Mouse (Mus musculus) kidney, postnatal 0 days (tissue): ENCODE results near the gene Crtac1. TPM values are rescaled to one million over a fixed set of nuclear protein-coding genes. Genes with fewer than 3 reads are reported as not detected.
A peak's percentile ranks its signal among the peaks of the same experiment; 100 is the strongest.

Source experiments
- ATAC-seq: fragments of 200-750 bp; cut with Nextera tagmentation; replicated peaks from 2 replicates; pipeline ENCODE4 v1.8.0; 2017; ENCODE audit warnings: low read depth, moderate number of reproducible peaks, moderate TSS enrichment, moderate library complexity; ENCODE audit not compliant: low FRiP score
- DNase-seq: peaks from one replicate; pipeline ENCODE4 v3.0.0-alpha.2; 2016; ENCODE audit warnings: low spot score
- H3K27ac ChIP-seq: fragments of 300-500 bp; sonication (generic); 2 replicates; pipeline ENCODE4 v1.5.1; 2014; ENCODE audit warnings: mild to moderate bottlenecking
- H3K27me3 ChIP-seq: fragments of 300-500 bp; sonication (generic); 2 replicates; pipeline ENCODE4 v1.6.1; 2014; ENCODE audit warnings: low read length, mixed read lengths; ENCODE audit not compliant: insufficient read depth
- H3K36me3 ChIP-seq: fragments of 300-500 bp; sonication (generic); 2 replicates; pipeline ENCODE4 v1.6.1; 2014; ENCODE audit warnings: low read length, mixed read lengths; ENCODE audit not compliant: insufficient read depth
- H3K4me1 ChIP-seq: fragments of 300-500 bp; sonication (generic); replicated peaks from 2 replicates; pipeline ENCODE4 v1.6.1; 2014; ENCODE audit warnings: antibody characterized with exemption, low read length, mixed read lengths; ENCODE audit not compliant: insufficient read depth
- H3K4me2 ChIP-seq: fragments of 300-500 bp; sonication (generic); 2 replicates; pipeline ENCODE4 v1.6.1; 2014; ENCODE audit warnings: mild to moderate bottlenecking, low read length, moderate library complexity, mixed read lengths
- H3K4me3 ChIP-seq: fragments of 300-500 bp; sonication (generic); replicated peaks from 2 replicates; pipeline ENCODE4 v1.5.1; 2014; ENCODE audit warnings: low read depth, low read length
- H3K9ac ChIP-seq: fragments of 300-500 bp; sonication (generic); 2 replicates; pipeline ENCODE4 v1.6.1; 2014; ENCODE audit warnings: low read depth, low read length
- H3K9me3 ChIP-seq: fragments of 300-500 bp; sonication (generic); replicated peaks from 2 replicates; pipeline ENCODE4 v1.6.1; 2016; ENCODE audit warnings: low read length, inconsistent platforms, mixed read lengths
- CTCF ChIP-seq: IDR thresholded peaks from 2 replicates; pipeline ENCODE4 v1.5.1; 2016; ENCODE audit warnings: antibody characterized with exemption, low read depth, mild to moderate bottlenecking, moderate library complexity
- WGBS: fragments of 180-500 bp; shearing (Covaris S2); extraction: QIAGEN DNeasy Blood & Tissue Kit; methylation state at CpG from one replicate; pipeline ENCODE4 v1.1.7; 2014; 5-methylcytosine and 5-hydroxymethylcytosine counted together
- polyA plus RNA-seq: library from polyadenylated mRNA; unstranded; fragments of >200 nt; fragmentation: Nextera tagmentation; extraction: Ambion mirVana; gene quantifications from 2 replicates; pipeline ENCODE4 v1.2.1, GENCODE M21; 2015

Crtac1 gene
- polyA plus RNA-seq, 1 experiment from 2014 or later: 2.6 TPM

DNA sequence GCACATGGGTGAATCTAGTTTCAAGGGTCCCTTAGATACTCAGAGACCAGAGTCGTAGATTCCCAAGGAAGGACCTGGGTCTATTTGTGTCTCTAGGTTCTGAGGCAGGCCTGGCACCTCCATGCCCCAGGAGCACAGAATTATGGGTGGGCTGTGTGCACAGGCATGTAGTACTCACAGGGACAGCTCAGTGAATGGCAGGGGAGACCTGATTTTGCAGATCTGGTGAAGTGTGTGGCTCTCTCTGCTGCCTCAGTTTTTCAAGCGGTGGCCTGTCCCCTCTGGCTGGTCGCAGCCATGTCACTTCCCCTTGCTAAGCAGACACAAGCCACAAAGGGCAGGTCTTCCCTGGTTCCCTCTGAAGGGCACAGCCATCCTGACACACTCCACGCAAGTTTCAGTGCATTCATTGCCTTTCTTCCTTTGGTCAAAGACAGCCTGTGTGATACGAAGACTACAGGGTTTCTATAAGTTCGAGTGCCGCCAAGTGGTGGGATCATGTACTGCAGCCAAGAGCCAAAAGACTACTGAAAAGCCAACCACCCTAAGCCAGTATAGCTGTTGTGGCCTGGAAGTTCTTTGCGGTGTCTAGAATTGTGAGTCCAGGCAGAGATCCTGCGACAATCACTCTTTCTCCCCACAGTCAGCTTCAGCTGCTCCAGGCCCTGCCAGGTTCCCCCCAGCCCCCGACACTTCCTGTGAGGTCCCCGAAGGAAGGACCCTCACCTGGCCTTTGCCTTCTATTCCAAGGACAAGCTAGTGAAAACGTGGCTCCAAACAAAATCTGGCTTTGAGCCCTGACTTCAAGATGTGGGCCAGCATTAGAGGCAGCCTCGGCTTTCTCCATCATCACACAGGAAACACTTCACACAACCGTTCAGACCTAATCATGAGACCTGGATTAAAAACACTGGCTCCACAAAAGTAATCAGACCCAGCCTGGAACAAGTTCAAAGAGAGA, 159.3 kb downstream of the Crtac1 start:
- Histone ChIP-seq H3K27me3 (no peaks in the 10 kb centered on the region), H3K4me1 (no peaks in the 10 kb centered on the region), H3K9me3 (no peaks in the 10 kb centered on the region), H3K4me3 (no peak overlapping the region), H3K4me2 (no peak overlapping the region), H3K27ac (no peak overlapping the region), H3K9ac (no peak overlapping the region), H3K36me3 (no peaks in the 10 kb centered on the region)
- DNase-seq: peak; percentile 77
- peak; percentile 91 for TF ChIP-seq CTCF
- 39% methylated on average over 14 of the region's 14 CpGs for WGBS
- ATAC-seq: no peak

DNA sequence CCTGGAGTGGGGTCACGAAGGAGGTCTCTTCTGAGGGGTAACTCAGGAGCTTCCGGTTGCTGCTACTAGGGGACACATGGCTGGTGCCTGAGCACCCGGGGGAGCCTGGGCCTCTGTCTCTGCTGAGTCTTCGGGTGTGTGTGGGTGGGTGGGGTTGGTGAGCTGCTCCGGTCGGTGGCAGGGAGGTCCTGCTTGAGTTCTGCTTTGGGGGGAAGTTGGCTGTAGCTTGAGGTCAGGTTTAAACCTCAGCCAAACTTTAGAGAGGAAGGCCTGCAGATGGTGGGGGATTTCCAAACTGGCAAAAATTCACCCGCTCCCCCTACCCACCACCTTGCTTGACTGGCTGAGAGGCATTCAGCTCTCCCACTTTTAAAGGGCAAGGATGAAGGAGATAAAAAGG, 160.4 kb downstream of the Crtac1 start:
- no peak overlapping the region for H3K4me2 ChIP-seq
- TF ChIP-seq CTCF: no peak
- H3K36me3 ChIP-seq: no peaks in the 10 kb centered on the region
- WGBS: 69% methylated on average over 7 of the region's 7 CpGs
- no peak overlapping the region for H3K9ac ChIP-seq
- ATAC-seq (no peak), DNase-seq (no peak)
- H3K27ac ChIP-seq: no peak overlapping the region
- no peaks in the 10 kb centered on the region for H3K4me1 ChIP-seq
- H3K9me3 ChIP-seq: no peaks in the 10 kb centered on the region
- no peaks in the 10 kb centered on the region for H3K27me3 ChIP-seq
- H3K4me3 ChIP-seq: no peak overlapping the region

DNA sequence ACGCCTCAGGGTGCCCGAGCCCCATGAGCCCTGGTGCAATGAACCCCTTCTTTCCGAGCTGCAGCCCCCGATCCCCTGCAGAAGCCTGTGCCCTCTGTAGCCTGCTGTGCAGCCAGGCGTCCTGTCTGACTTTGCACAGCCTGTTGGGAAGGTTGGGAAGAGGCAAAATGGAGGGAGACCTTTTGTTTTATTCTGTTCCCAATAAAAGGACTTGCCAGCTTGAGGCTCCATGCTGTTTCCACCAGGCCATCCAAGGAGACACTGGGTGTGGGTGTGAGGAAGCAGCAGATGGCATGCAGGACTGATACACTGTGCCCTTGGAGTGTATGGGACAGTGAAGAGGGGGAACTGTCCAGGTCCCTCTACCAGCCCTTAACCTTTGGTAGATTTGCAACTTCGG, 161.5 kb downstream of the Crtac1 start:
- Histone ChIP-seq H3K36me3 (no peaks in the 10 kb centered on the region), H3K9ac (no peak overlapping the region), H3K27ac (no peak overlapping the region), H3K9me3 (no peaks in the 10 kb centered on the region), H3K4me1 (no peaks in the 10 kb centered on the region), H3K4me3 (no peak overlapping the region), H3K27me3 (no peaks in the 10 kb centered on the region), H3K4me2 (no peak overlapping the region)
- WGBS: 44% methylated on average over 6 of the region's 6 CpGs
- ATAC-seq: no peak
- TF ChIP-seq CTCF: no peak
- DNase-seq: no peak

DNA sequence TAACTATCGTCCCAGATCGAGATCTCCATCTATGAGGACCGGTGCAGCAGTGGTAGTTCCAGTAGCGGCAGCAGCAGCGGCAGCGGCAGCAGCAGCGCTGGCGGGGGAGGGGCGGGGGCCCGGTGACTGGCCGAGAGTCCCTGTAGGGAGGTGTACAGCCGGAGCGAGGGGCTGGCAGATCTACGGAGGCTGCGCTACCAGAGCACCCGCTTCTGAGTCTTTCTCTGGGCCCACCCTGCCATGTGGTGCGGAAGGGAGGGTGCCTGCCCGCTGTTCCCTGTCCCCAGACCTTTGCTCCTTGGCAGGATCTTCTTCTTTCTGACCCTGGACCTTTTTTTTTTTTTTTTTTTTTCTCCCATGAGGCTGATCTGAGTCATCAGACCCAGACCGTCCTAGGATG, 163.2 kb downstream of the Crtac1 start:
- no peaks in the 10 kb centered on the region for H3K36me3 ChIP-seq
- peak overlapping the region; percentile 39 for H3K4me2 ChIP-seq
- H3K27ac ChIP-seq: no peak overlapping the region
- H3K4me3 ChIP-seq: no peak overlapping the region
- 2% methylated on average over 19 of the region's 19 CpGs for whole genome bisulfite sequencing
- ATAC-seq (no peak), DNase-seq (peak; percentile 4)
- H3K9ac ChIP-seq: no peak overlapping the region
- H3K9me3 ChIP-seq: no peaks in the 10 kb centered on the region
- H3K4me1 ChIP-seq: no peaks in the 10 kb centered on the region
- TF ChIP-seq CTCF: no peak
- H3K27me3 ChIP-seq: no peaks in the 10 kb centered on the region

DNA sequence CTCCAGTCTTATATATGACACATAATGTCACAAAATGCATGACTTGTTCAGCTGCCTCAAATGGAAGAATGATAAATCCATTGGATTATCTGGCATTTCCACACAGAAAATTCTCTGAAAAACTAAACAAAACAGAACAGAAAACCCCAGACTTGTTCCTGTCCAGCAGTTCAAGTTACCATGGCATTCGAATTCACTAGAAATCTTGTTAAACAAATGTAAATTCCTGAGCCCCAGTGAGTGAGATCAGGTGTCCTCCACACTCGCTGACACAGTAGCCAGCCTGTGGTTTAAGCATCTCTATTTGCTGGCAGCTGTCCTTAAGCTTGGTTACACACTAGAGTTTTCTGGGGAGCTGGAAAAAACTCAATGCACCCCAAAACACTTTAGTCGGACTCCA, 168.1 kb downstream of the Crtac1 start:
- Histone ChIP-seq H3K9ac (no peak overlapping the region), H3K4me2 (no peak overlapping the region), H3K27ac (no peak overlapping the region), H3K36me3 (no peaks in the 10 kb centered on the region), H3K4me1 (no peaks in the 10 kb centered on the region), H3K27me3 (no peaks in the 10 kb centered on the region), H3K4me3 (no peak overlapping the region), H3K9me3 (no peaks in the 10 kb centered on the region)
- DNase-seq: peak; percentile 39
- WGBS: 39% methylated on average over 3 of the region's 3 CpGs
- no peak for ATAC-seq
- TF ChIP-seq CTCF: no peak

DNA sequence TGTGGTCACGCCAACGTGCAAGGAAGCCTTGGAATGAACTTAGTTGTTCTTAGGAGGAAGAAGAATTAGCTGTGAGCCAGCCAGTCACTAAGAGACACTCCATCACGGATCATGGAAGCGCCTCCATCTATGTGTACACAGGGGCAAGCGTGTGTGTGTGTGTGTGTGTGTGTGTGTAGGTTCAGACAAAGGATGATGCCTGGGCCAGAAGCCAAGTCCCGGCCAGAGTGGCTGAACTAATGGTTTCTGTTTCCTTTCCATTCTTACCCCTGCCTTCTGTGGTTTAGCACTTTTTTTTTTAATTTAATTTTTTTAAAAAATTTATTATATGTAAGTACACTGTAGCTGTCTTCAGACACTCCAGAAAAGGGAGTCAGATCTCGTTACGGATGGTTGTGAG, 171.1 kb downstream of the Crtac1 start:
- no peaks in the 10 kb centered on the region for H3K27me3 ChIP-seq
- no peak overlapping the region for H3K9ac ChIP-seq
- H3K4me1 ChIP-seq: 0 out of 2 replicates have a peak, but pooled peaks cover under 1% of the 10 kb centered on the region
- no peak overlapping the region for H3K27ac ChIP-seq
- no peak overlapping the region for H3K4me2 ChIP-seq
- H3K9me3 ChIP-seq: no peaks in the 10 kb centered on the region
- ATAC-seq (no peak), DNase-seq (no peak)
- WGBS: 81% methylated on average over 8 of the region's 8 CpGs
- H3K4me3 ChIP-seq: no peak overlapping the region
- no peak for TF ChIP-seq CTCF
- no peaks in the 10 kb centered on the region for H3K36me3 ChIP-seq
